37 mouse cellular contexts compared by ENCODE assay signal in genomic region chr1:107360898-107361297, GRCm38 (mm10). TPM values are rescaled to one million over a fixed set of nuclear protein-coding genes. Genes with fewer than 3 reads are reported as not detected.
"Had no signal": no experiment of that assay in that cellular context is flagged by ENCODE, and none has a peak within 500 bp of the region (broad histone marks: within the 10 kb centered on the region; RNA-seq: fewer than 3 reads in every experiment).

Serpinb11 (plus strand) TSS chr1:107361198.

- H3K27ac ChIP-seq: gastrocnemius, adult 2 months; heart, adult 2 months; heart, embryonic 13.5 days; heart, embryonic 15.5 days; hindbrain, embryonic 13.5 days; hindbrain, embryonic 15.5 days; hindbrain, postnatal 0 days; layer of hippocampus, adult 2 months; left cerebral cortex, adult 2 months; limb, embryonic 13.5 days; liver, embryonic 13.5 days had no signal

- H3K4me2 ChIP-seq: heart, embryonic 11.5 days; heart, embryonic 13.5 days; heart, embryonic 15.5 days; hindbrain, embryonic 13.5 days; hindbrain, embryonic 15.5 days; limb, embryonic 13.5 days; liver, embryonic 11.5 days; liver, embryonic 13.5 days had no signal

- H3K9ac ChIP-seq: heart, embryonic 13.5 days; heart, embryonic 15.5 days; hindbrain, embryonic 13.5 days; hindbrain, embryonic 15.5 days; limb, embryonic 13.5 days; liver, embryonic 13.5 days had no signal

- ATAC-seq: hindbrain, postnatal 0 days; intestine, embryonic 16.5 days had no signal

- DNase-seq: gastrocnemius, adult 2 months; gastrocnemius, postnatal 10 days; gastrocnemius, postnatal 25 days; heart, adult 11 months; heart, adult 2 months; heart, postnatal 14 days; heart, postnatal 36 days; kidney, adult 18-20 months; kidney, adult 8-10 months; kidney, postnatal 10 days; kidney, postnatal 25 days; kidney, postnatal 4 days; liver; liver, embryonic 13.5 days had no signal

- H3K9me3 ChIP-seq: heart, embryonic 13.5 days; heart, embryonic 15.5 days; hindbrain, embryonic 13.5 days; hindbrain, embryonic 15.5 days; limb, embryonic 13.5 days; liver, embryonic 13.5 days had no signal

- H3K36me3 ChIP-seq: heart, embryonic 13.5 days; heart, embryonic 15.5 days; hindbrain, embryonic 13.5 days; hindbrain, embryonic 15.5 days; limb, embryonic 13.5 days; liver, embryonic 13.5 days had no signal

- H3K27me3 ChIP-seq: heart, embryonic 13.5 days; heart, embryonic 15.5 days; hindbrain, embryonic 13.5 days; hindbrain, embryonic 15.5 days; limb, embryonic 13.5 days; liver, embryonic 13.5 days had no signal

- H3K4me3 ChIP-seq: gastrocnemius, adult 2 months; heart, adult 2 months; heart, embryonic 13.5 days; heart, embryonic 15.5 days; hindbrain, embryonic 13.5 days; hindbrain, embryonic 15.5 days; layer of hippocampus, adult 2 months; left cerebral cortex, adult 2 months; limb, embryonic 13.5 days; liver, embryonic 13.5 days had no signal

- H3K4me1 ChIP-seq: heart, embryonic 13.5 days; heart, embryonic 15.5 days; hindbrain, embryonic 13.5 days; hindbrain, embryonic 15.5 days; limb, embryonic 13.5 days; liver, embryonic 13.5 days had no signal

RNA-seq across cellular contexts. Expression of gene Serpinb11, which starts in this region (rescaled TPM):
- total RNA-seq: gastrocnemius, adult 2 months; gastrocnemius, postnatal 10 days; gastrocnemius, postnatal 25 days; heart, adult 2 months; heart, postnatal 14 days; heart, postnatal 36 days; hematopoietic stem cell, adult 5-6 weeks; hindbrain, postnatal 0 days; layer of hippocampus, adult 2 months; layer of hippocampus, postnatal 10 days; layer of hippocampus, postnatal 25 days; left cerebral cortex, adult 2 months; left cerebral cortex, postnatal 14 days; left cerebral cortex, postnatal 36 days had no signal
- polyA plus RNA-seq: frontal cortex, adult 2 months; gonadal fat pad, adult 2 months; heart, adult 2 months; heart, embryonic 11.5 days; heart, embryonic 13.5 days; heart, embryonic 15.5 days; heart, postnatal 0 days; hindbrain, embryonic 13.5 days; hindbrain, embryonic 15.5 days; hindbrain, postnatal 0 days; intestine, embryonic 14.5 days; intestine, embryonic 16.5 days; kidney, embryonic 14.5 days; kidney, embryonic 16.5 days; limb, embryonic 11.5 days; limb, embryonic 13.5 days; liver, embryonic 11.5 days; liver, embryonic 13.5 days had no signal
